Mouse (Mus musculus) bone marrow macrophage, adult 2 months (primary cell): Measurements from ENCODE around the gene Srbd1.

Source experiments
- CTCF ChIP-seq: IDR thresholded peaks from 2 replicates; pipeline ENCODE4 v1.5.1; 2012; ENCODE audit warnings: low read depth, mild to moderate bottlenecking, low read length, moderate library complexity
- POLR2A ChIP-seq: IDR thresholded peaks from 2 replicates; pipeline ENCODE4 v1.6.1; 2012; ENCODE audit warnings: mild to moderate bottlenecking, low read depth, low read length, borderline replicate concordance

- TF ChIP-seq CTCF (no peak), POLR2A (no peak)
These were observed 54.9 kb downstream of the Srbd1 start for GRCm38 (mm10) chr17:86089893-86090588.
